Mouse (Mus musculus): ENCODE data around the gene Zdhhc24. TPM values are rescaled to one million over a fixed set of nuclear protein-coding genes. Genes with fewer than 3 reads are reported as not detected.
A peak's percentile ranks its signal among the peaks of the same experiment; 100 is the strongest.

Zdhhc24 gene
- polyA plus RNA-seq (2015; fragmentation: Nextera tagmentation; extraction: Ambion mirVana) = 17.1 and 20.1 TPM in 2 replicates

DNA sequence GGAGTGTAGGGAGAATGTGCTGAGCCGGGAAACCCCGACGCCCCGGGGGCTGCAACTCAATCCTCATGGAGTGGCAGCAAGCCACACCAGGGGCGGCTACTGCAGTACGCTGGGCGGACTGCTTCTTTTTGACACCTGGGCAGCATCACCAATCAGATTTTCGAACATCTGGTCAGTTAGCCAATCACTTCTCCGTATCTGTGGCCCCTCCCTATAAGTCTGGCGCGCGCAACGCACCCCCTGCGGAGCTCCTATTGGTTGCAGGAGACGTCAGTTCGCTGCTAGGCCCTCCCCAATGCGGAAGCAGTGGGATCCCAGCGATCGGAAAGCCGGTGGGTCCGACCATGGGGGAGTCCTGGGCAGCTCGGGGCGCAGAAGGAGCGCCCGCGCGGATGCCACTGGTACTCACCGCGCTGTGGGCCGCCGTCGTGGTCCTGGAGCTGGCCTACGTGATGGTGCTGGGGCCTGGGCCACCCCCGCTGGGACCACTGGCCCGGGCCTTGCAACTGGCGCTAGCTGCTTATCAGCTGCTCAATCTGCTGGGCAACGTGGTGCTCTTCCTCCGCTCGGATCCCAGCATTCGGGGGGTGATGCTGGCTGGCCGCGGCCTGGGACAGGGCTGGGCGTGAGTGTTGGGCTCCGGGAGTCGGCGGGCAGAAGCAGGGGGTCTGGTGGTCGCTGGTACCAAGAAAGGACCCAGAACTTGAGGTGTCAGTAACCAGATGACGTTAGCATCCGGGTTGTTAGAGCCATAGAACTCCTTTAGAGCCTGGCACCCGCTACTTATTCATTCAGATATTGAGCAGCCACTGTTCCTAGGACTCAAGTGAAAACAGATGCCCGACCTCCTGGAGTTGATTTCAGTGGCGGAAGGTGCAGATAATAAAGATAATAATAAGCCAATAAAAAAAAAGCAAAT is at the start of gene Zdhhc24:
Gene Zdhhc24 (plus strand): TSS at position 264 of the 919 bp plus-strand sequence.
- WGBS = 1% methylated on average over 52 of the region's 52 CpGs
- Histone ChIP-seq H3K9me3 (replicated peaks) (no peaks in the 10 kb centered on the region), H3K4me3 (peak within 1 kb of the TSS; percentile 95), H3K36me3 (ENCODE audit: poor library complexity, severe bottlenecking) (peaks cover 7% of the 10 kb centered on the region; the same call in 1 of the 2 replicates), H3K4me2 (peak within 1 kb of the TSS; percentile 83), H3K9ac (peak within 1 kb of the TSS; percentile 89), H3K27me3 (peaks cover 10% of the 10 kb centered on the region), H3K27ac (peak within 1 kb of the TSS; percentile 70), H3K4me1 (peaks cover 14% of the 10 kb centered on the region)
- peak; percentile 98 for ATAC-seq

DNA sequence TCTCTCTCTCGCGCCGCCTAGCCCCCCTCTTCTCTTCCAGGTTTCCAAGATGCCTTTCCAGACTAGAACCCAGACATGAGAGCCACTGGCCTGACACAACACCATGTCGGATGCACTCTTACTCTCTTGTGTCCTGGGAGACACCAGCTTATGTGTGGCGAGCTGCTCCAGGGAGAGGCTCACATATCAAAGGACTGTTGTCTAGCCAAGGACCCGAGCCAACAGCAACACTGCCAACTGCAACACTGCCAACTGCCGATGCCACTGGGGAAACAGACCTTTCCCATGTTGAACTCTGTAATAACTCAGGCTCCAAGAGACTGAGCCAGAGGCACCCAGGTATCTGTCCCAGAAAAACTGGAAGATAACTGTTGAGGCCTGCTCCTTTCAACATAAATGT is 49.3 kb upstream of the Zdhhc24 start:
- H3K27ac ChIP-seq = no peak overlapping the region; the same call in 1 of the 2 replicates
- H3K9me3 ChIP-seq (replicated peaks) = no peaks in the 10 kb centered on the region
- WGBS = 65% methylated on average over 7 of the region's 7 CpGs
- H3K9ac ChIP-seq = no peak overlapping the region
- H3K4me3 ChIP-seq = no peak overlapping the region
- H3K27me3 ChIP-seq = no peaks in the 10 kb centered on the region
- ATAC-seq = no peak
- peaks cover 20% of the 10 kb centered on the region; the same call in 1 of the 2 replicates for H3K36me3 ChIP-seq (ENCODE audit: poor library complexity, severe bottlenecking)
- no peak overlapping the region for H3K4me2 ChIP-seq
- peaks cover 5% of the 10 kb centered on the region; the same call in 1 of the 2 replicates for H3K4me1 ChIP-seq

DNA sequence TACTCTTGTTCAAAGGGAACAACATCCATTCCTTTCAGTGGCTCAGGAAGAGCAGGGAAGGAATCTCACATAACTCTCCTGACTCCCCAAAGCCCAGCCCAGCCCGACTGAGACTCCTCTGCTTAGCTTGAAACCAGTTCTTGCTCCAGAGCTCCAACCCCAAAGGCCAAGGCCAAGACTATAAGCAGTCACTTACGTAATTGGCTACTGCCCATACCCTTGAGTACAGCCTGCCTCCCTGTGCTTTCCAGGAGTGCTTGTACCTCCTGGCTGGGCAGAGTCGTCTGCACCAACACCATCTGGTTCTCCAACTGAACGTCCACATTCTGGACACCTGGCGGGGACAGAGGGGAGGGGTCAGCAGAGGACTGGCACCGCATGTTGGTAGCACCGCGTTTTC is 44.5 kb upstream of the Zdhhc24 start:
- 87% methylated on average over 8 of the region's 8 CpGs for WGBS
- Histone ChIP-seq H3K9me3 (replicated peaks) (no peaks in the 10 kb centered on the region), H3K27me3 (no peaks in the 10 kb centered on the region)

DNA sequence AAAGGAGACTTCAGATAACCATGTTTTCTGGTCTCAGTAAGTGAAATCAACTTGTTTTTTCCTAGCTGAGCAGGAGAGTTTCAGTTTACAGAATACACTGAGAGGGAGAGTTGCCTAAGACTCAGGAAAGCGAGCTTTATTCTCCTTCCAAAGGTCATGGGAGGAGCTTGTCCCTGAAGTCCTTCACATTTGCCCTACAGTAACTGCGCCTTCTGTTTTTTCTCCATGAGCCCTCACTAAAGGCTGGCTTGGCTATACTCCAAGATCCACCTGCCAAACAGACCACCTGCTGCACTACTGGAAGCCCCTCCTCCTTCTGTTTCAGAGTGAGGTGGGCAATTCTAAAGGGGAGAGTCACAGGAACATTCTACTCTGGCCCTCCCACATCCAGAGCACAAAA is 42.4 kb upstream of the Zdhhc24 start:
- Histone ChIP-seq H3K4me3 (no peak overlapping the region), H3K9ac (no peak overlapping the region), H3K27ac (no peak overlapping the region), H3K27me3 (peaks cover 17% of the 10 kb centered on the region), H3K4me2 (no peak overlapping the region), H3K9me3 (replicated peaks) (no peaks in the 10 kb centered on the region), H3K4me1 (peaks cover 23% of the 10 kb centered on the region), H3K36me3 (ENCODE audit: poor library complexity, severe bottlenecking) (peaks cover 13% of the 10 kb centered on the region; the same call in 1 of the 2 replicates)
- no peak for ATAC-seq
- 72% methylated on average over 2 of the region's 2 CpGs for WGBS

More for the DNA sequence above, 44.5 kb upstream of the Zdhhc24 start:
- H3K27ac ChIP-seq = no peak overlapping the region
- H3K4me2 ChIP-seq = no peak overlapping the region
- H3K4me1 ChIP-seq = peaks cover 17% of the 10 kb centered on the region
- no peak overlapping the region for H3K9ac ChIP-seq
- no peak overlapping the region for H3K4me3 ChIP-seq
- H3K36me3 ChIP-seq (ENCODE audit: poor library complexity, severe bottlenecking) = peaks cover 15% of the 10 kb centered on the region; the same call in 1 of the 2 replicates
- ATAC-seq = no peak

DNA sequence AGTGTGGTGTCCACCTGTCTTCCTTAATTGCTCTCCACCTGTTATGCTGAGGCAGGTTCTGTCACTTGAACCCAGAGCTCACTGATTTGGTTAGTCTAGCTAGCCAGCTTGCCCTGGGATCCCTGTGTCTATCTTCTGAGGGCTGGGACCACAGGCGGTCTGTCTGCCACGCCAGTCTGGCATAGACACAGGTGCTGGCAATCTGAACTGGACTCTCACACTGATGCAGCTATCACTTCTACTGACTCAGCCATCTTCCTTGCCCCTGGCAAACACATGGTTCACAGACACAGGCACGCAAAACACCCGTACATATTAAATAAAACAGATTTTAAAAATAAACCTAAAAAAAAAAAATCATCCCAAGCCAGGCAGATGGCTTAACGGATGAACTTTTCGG is 41.4 kb upstream of the Zdhhc24 start:
- ATAC-seq = no peak
- peaks cover 23% of the 10 kb centered on the region for H3K4me1 ChIP-seq
- 92% methylated on average over 6 of the region's 6 CpGs for WGBS

DNA sequence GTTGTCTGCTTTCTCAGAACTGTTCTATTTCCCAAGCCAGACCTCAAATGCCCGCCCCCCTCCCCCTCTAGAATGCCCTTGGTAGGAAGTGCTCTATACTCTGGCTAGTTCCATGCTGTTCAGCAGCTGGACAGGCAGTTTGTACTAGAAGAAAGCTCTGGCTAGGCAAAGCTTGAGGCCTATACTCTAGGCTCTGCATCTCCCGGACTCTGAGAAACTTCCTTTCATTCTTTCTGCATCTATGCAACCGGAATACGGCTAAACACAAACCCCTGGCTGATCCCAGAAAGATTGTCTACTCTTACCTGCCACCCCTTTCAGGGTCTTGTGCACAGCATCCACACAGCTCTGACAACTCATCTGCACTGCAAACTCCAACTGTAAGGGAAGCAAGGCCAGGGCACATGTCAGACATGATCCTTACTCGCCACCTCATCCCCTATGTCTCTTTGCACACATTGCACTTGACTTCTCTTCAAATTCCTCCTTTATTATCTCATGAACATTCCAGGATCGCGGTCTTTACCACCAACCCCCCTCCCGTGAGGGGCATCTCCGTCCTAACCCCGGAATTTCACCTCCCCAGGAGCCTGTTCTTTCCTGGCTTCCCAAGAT is 39.8 kb upstream of the Zdhhc24 start:
- Histone ChIP-seq H3K4me1 (peaks cover 18% of the 10 kb centered on the region), H3K4me3 (peak overlapping the region; percentile 64), H3K9ac (peak overlapping the region; percentile 69), H3K27ac (no peak overlapping the region), H3K9me3 (replicated peaks) (no peaks in the 10 kb centered on the region), H3K27me3 (peaks cover 35% of the 10 kb centered on the region), H3K4me2 (peak overlapping the region; percentile 97), H3K36me3 (ENCODE audit: poor library complexity, severe bottlenecking) (peaks cover 3% of the 10 kb centered on the region; the same call in 1 of the 2 replicates)
- 36% methylated on average over 10 of the region's 10 CpGs for WGBS
- ATAC-seq = 0 out of 2 replicates have a peak, but pooled peaks have one; percentile 11

More for the DNA sequence above, 41.4 kb upstream of the Zdhhc24 start:
- Histone ChIP-seq H3K4me3 (no peak overlapping the region), H3K27ac (no peak overlapping the region), H3K4me2 (no peak overlapping the region), H3K27me3 (peaks cover 26% of the 10 kb centered on the region), H3K9ac (no peak overlapping the region), H3K36me3 (ENCODE audit: poor library complexity, severe bottlenecking) (peaks cover 10% of the 10 kb centered on the region; the same call in 1 of the 2 replicates), H3K9me3 (replicated peaks) (no peaks in the 10 kb centered on the region)

DNA sequence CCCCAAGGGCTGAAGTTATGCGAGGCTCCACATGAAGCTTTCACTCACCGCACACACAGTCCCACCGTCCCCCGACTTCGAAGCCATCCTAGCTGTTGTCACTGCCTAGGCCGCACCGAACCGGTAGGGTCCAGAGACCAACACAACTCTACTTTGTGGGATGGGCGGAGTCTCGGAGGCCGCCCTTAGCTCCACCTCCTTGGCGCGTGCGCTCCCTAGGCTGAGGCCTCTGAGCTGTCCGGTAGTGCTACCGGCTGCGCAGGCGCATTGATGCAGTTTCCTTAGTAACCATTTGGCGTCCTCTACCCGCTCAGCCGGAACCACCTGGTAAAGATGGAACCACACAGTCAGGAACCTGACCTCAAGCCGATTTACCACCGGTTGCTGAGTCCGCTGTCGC is 39.3 kb upstream of the Zdhhc24 start, which contains the start of the genes Ccs and Ccdc87:
Gene Ccs (minus strand): TSS at position 184 of the 400 bp plus-strand sequence.
Gene Ccdc87 (plus strand): TSS at position 218 of the 400 bp plus-strand sequence.
- Histone ChIP-seq H3K9ac (peak within 1 kb of the TSS; percentile 69), H3K27ac (no peak within 1 kb of the TSS), H3K4me2 (peak within 1 kb of the TSS; percentile 97), H3K4me3 (peak within 1 kb of the TSS; percentile 64), H3K27me3 (peaks cover 35% of the 10 kb centered on the region), H3K9me3 (replicated peaks) (no peaks in the 10 kb centered on the region), H3K4me1 (peaks cover 18% of the 10 kb centered on the region), H3K36me3 (ENCODE audit: poor library complexity, severe bottlenecking) (peaks cover 3% of the 10 kb centered on the region; the same call in 1 of the 2 replicates)
- WGBS = under 1% methylated on average over 25 of the region's 25 CpGs
- ATAC-seq = peak; percentile 99

DNA sequence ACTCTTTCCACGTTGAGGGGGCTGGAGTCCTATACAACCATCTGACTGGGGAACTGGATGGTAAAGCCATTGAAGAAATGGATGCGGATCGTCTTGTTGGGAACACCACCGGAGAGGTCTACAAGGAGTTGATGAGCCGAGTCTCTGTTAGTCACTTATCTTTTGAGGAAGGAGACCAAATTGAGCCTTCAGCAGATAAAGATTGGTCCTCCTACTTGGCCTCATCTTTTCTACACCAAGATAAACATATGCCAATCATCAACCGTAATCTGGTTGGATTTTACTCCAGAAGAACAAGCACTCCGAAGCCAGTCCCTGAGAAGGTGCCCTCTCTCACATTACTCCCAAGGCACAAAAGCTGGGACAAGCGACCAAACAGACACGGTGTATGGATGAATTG is 37.6 kb upstream of the Zdhhc24 start:
- Histone ChIP-seq H3K4me2 (no peak overlapping the region), H3K27me3 (peaks cover 35% of the 10 kb centered on the region), H3K36me3 (ENCODE audit: poor library complexity, severe bottlenecking) (no peaks in the 10 kb centered on the region), H3K9ac (no peak overlapping the region), H3K27ac (no peak overlapping the region), H3K4me1 (peaks cover 18% of the 10 kb centered on the region), H3K4me3 (no peak overlapping the region), H3K9me3 (replicated peaks) (no peaks in the 10 kb centered on the region)
- ATAC-seq = no peak
- 84% methylated on average over 9 of the region's 9 CpGs for WGBS

DNA sequence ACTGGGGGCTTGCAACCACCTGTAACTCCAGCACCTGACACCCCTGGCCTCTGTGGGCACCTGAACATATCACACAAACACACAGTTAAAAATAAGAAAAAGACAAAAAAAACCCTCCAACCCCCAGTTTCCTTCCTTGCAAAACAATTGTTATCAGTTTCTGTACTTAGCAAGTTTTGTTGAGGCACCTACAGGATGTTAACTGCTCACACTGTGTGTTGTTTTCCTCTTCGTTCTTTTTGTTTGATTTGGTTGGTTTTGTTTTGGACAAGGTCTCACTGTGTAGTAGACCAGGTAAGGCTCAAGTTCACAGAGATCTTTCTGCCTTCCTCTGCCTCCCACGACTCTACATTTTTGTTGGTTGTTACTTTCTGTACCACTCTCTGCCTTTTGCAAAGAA is 35.9 kb upstream of the Zdhhc24 start:
- peaks cover 18% of the 10 kb centered on the region for H3K4me1 ChIP-seq
- H3K4me2 ChIP-seq = no peak overlapping the region
- WGBS = 77% methylated on average over 2 of the region's 2 CpGs
- no peak overlapping the region for H3K27ac ChIP-seq
- no peak for ATAC-seq
- H3K9me3 ChIP-seq (replicated peaks) = no peaks in the 10 kb centered on the region
- no peak overlapping the region for H3K4me3 ChIP-seq
- H3K9ac ChIP-seq = no peak overlapping the region
- no peaks in the 10 kb centered on the region for H3K36me3 ChIP-seq (ENCODE audit: poor library complexity, severe bottlenecking)
- H3K27me3 ChIP-seq = peaks cover 39% of the 10 kb centered on the region

DNA sequence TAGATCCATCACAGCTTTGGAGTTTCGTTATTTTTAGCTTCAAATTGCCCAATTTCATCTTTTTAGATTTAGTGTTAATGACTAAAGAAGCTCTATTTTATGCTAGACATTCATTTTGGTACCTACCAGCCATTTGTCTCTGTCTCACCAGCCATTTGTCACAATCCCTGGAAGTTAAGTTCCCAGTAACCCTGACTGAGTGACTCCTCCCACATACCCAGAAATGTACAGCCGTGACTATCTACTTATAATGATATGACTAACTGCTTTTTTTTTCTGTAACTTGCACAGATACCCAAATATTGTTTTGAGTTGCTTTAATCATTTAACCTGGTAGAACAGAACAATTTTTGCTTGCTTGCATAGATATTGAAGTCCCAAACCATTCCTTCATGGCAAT is 32.6 kb upstream of the Zdhhc24 start:
- Histone ChIP-seq H3K9me3 (replicated peaks) (no peaks in the 10 kb centered on the region), H3K4me3 (no peak overlapping the region), H3K4me1 (no peaks in the 10 kb centered on the region), H3K27me3 (peaks cover 25% of the 10 kb centered on the region), H3K27ac (no peak overlapping the region), H3K36me3 (ENCODE audit: poor library complexity, severe bottlenecking) (no peaks in the 10 kb centered on the region), H3K9ac (no peak overlapping the region), H3K4me2 (no peak overlapping the region)
- 84% methylated on average over 2 of the region's 2 CpGs for WGBS
- no peak for ATAC-seq

DNA sequence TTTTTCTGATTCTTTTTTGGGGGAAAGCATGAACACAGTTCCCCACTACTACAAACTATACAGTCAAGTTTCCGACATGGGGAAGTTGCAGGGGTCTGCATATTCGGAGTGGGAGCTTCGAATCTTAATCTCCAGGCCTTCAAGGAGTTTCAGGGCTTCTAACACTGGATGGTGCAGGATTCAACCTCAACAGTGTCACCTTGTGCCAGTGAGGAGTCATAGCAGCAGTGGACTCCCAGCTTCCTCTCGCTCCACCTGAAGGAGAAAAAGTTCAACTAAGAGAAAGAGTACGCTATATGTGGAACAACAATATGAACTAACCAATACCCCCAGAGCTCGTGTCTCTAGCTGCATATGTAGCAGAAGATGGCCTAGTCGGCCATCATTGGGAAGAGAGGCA is 31.0 kb upstream of the Zdhhc24 start:
- 34% methylated on average over 7 of the region's 7 CpGs for WGBS
- Histone ChIP-seq H3K27me3 (peaks cover 8% of the 10 kb centered on the region), H3K4me3 (no peak overlapping the region)

DNA sequence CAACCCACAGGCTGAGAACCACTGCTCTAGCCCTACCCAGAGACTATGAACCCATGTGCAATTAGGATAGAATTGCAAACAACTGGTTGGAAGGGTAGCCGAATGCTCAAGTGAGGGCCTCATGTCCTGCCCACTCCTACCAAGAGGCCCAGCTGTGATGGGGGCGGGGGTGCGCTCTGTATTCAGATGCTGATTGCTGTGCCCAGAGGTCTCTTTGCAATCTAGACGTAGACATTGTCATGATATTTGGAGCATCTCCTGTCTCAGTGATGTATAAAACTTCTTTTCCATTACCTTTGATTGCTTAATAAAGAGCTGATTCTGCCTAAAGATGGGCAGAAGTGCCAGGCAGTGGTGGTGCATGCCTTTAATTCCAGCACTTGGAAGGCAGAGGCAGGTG is 28.7 kb upstream of the Zdhhc24 start:
- Histone ChIP-seq H3K36me3 (ENCODE audit: poor library complexity, severe bottlenecking) (no peaks in the 10 kb centered on the region), H3K9me3 (replicated peaks) (no peaks in the 10 kb centered on the region), H3K4me1 (peaks cover 4% of the 10 kb centered on the region; the same call in 1 of the 2 replicates), H3K27me3 (peaks cover 4% of the 10 kb centered on the region; the same call in 1 of the 2 replicates), H3K27ac (no peak overlapping the region), H3K9ac (no peak overlapping the region), H3K4me2 (no peak overlapping the region), H3K4me3 (no peak overlapping the region)
- WGBS = 62% methylated on average over 4 of the region's 4 CpGs
- ATAC-seq = no peak

More for the DNA sequence above, 31.0 kb upstream of the Zdhhc24 start:
- Histone ChIP-seq H3K4me1 (no peaks in the 10 kb centered on the region), H3K36me3 (ENCODE audit: poor library complexity, severe bottlenecking) (no peaks in the 10 kb centered on the region), H3K4me2 (no peak overlapping the region), H3K27ac (no peak overlapping the region), H3K9ac (no peak overlapping the region), H3K9me3 (replicated peaks) (no peaks in the 10 kb centered on the region)
- ATAC-seq = no peak

Measured in forebrain, embryonic 13.5 days (tissue).